Mouse (Mus musculus) kidney, adult 8-10 months (tissue): Measurements from ENCODE around the gene Lce1g.

ENCODE experiments used
- DNase-seq, 2 experiments: peaks; one replicate each; pipeline ENCODE4 v3.0.0; 2022

Lce1g gene

GRCm38 (mm10) chr3:92752238-92752637, at the start of gene Lce1g:
Lce1g (minus strand) TSS chr3:92752338.
- DNase-seq, result no peak

GRCm38 (mm10) chr3:92790414-92790813, 38.3 kb upstream of the Lce1g start, which contains the start of gene Lce1j:
Lce1j (minus strand) TSS chr3:92790514.
- DNase-seq, result no peak

- no peak for DNase-seq
These were observed 26.7 kb upstream of the Lce1g start, which contains the start of gene Lce1i for GRCm38 (mm10) chr3:92778799-92779198. Lce1i (minus strand) TSS chr3:92778899.

- no peak for DNase-seq
These were observed 19.4 kb upstream of the Lce1g start for GRCm38 (mm10) chr3:92771573-92771972.

GRCm38 (mm10) chr3:92764965-92765364, 12.8 kb upstream of the Lce1g start, which contains the start of gene Lce1h:
Lce1h (minus strand) TSS chr3:92765065.
- no peak for DNase-seq

- no peak for DNase-seq
These were observed 1.1 kb upstream of the Lce1g start for GRCm38 (mm10) chr3:92753197-92753596.

GRCm38 (mm10) chr3:92738996-92739395, 13.1 kb downstream of the Lce1g start, which contains the start of gene Gm38119:
Gm38119 (minus strand) TSS chr3:92739096.
- DNase-seq, result no peak

- DNase-seq, result no peak
These were observed 29.5 kb downstream of the Lce1g start for GRCm38 (mm10) chr3:92722631-92723030.

- DNase-seq, result no peak
These were observed 31.9 kb downstream of the Lce1g start, which contains the start of gene Lce1f for GRCm38 (mm10) chr3:92720250-92720649. Lce1f (minus strand) TSS chr3:92720350.

- no peak for DNase-seq
These were observed 37.0 kb downstream of the Lce1g start for GRCm38 (mm10) chr3:92715122-92715521.

- DNase-seq, result no peak
These were observed 43.2 kb downstream of the Lce1g start, which contains the start of gene Lce1e for GRCm38 (mm10) chr3:92708974-92709373. Lce1e (minus strand) TSS chr3:92709074.
